Mouse (Mus musculus) liver, postnatal 0 days (tissue): ENCODE data around the gene Cmbl. TPM values are rescaled to one million over a fixed set of nuclear protein-coding genes. Genes with fewer than 3 reads are reported as not detected.
A peak's percentile ranks its signal among the peaks of the same experiment; 100 is the strongest.

Experiments used
- ATAC-seq: fragments of 200-750 bp; cut with Nextera tagmentation; 2 replicates; pipeline ENCODE4 v1.8.0; 2017; ENCODE audit warnings: mild to moderate bottlenecking, moderate library complexity
- DNase-seq: peaks from one replicate; pipeline ENCODE4 v3.0.0-alpha.2; 2016
- H3K27ac ChIP-seq: fragments of 300-500 bp; sonication (generic); 2 replicates; pipeline ENCODE4 v1.5.1; 2014; ENCODE audit warnings: antibody characterized with exemption, moderate library complexity, mild to moderate bottlenecking, low read depth
- H3K27me3 ChIP-seq: fragments of 300-500 bp; sonication (generic); 2 replicates; pipeline ENCODE4 v1.6.1; 2014; ENCODE audit warnings: low read length, control low read depth, mixed read lengths; ENCODE audit not compliant: insufficient read depth
- H3K36me3 ChIP-seq: fragments of 300-500 bp; sonication (generic); replicated peaks from 2 replicates; pipeline ENCODE4 v1.6.1; 2014; ENCODE audit warnings: mild to moderate bottlenecking, control low read depth, low read length, moderate library complexity, mixed read lengths; ENCODE audit not compliant: insufficient read depth
- H3K4me1 ChIP-seq: fragments of 300-500 bp; sonication (generic); 2 replicates; pipeline ENCODE4 v1.6.1; 2014; ENCODE audit warnings: antibody characterized with exemption, mild to moderate bottlenecking, control low read depth; ENCODE audit not compliant: insufficient read depth
- H3K4me2 ChIP-seq: fragments of 300-500 bp; sonication (generic); 2 replicates; pipeline ENCODE4 v1.6.1; 2014; ENCODE audit warnings: low read depth, mild to moderate bottlenecking, low read length, moderate library complexity, mixed read lengths
- H3K4me3 ChIP-seq: fragments of 300-500 bp; sonication (generic); 2 replicates; pipeline ENCODE4 v1.5.1; 2014; ENCODE audit warnings: low read depth, low read length
- H3K9ac ChIP-seq: fragments of 300-500 bp; sonication (generic); replicated peaks from 2 replicates; pipeline ENCODE4 v1.6.1; 2014; ENCODE audit warnings: mild to moderate bottlenecking, moderate library complexity
- H3K9me3 ChIP-seq: fragments of 300-500 bp; sonication (generic); 2 replicates; pipeline ENCODE4 v1.6.1; 2016; ENCODE audit warnings: mild to moderate bottlenecking, control low read depth, low read length, mixed read lengths
- CTCF ChIP-seq: sonication (generic); IDR thresholded peaks from 2 replicates; pipeline ENCODE4 v1.5.1; 2016; ENCODE audit warnings: antibody characterized with exemption, low read depth
- EP300 ChIP-seq: IDR thresholded peaks from 2 replicates; pipeline ENCODE4 v1.6.1; 2016; ENCODE audit warnings: antibody characterized with exemption, low read depth, mild to moderate bottlenecking
- WGBS: fragments of 180-500 bp; shearing (Covaris S2); extraction: QIAGEN DNeasy Blood & Tissue Kit; methylation state at CpG from one replicate; pipeline ENCODE4 v1.1.7; 2014; ENCODE audit not compliant: insufficient replicate concordance; 5-methylcytosine and 5-hydroxymethylcytosine counted together
- polyA plus RNA-seq: library from polyadenylated mRNA; unstranded; fragments of >200 nt; fragmentation: Nextera tagmentation; extraction: Ambion mirVana; gene quantifications from 2 replicates; pipeline ENCODE4 v1.2.1, GENCODE M21; 2015

Gene Cmbl
- polyA plus RNA-seq, 1 experiment from 2014 or later: 113 TPM

DNA sequence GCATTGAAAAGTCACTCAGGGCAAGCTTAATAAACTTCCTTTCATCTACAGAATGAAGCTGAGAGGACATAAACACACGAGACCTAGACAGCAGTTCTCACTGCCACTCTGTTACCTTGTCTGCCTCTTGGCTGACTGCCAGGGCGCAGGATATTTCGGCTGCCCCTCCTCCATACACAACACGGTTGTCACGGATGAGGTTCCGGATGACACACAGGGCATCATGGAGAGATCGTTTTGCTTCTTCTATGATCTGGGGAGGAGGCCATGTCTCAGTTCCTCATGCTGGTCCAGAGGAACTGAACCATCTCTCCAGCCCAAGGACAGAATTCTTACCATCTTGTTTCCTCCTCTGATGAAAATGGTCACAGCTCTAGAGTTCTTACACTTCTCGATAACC is 27.3 kb downstream of the Cmbl start:
- peak; percentile 16 for DNase-seq
- ATAC-seq: no peak
- WGBS: 84% methylated on average over 8 of the region's 8 CpGs
- H3K36me3 ChIP-seq: peaks cover 77% of the 10 kb centered on the region
- no peak overlapping the region for H3K9ac ChIP-seq
- no peak overlapping the region for H3K27ac ChIP-seq
- H3K9me3 ChIP-seq: no peaks in the 10 kb centered on the region
- no peak overlapping the region for H3K4me3 ChIP-seq
- no peak overlapping the region for H3K4me2 ChIP-seq
- TF ChIP-seq EP300: no peak
- TF ChIP-seq CTCF: no peak
- no peaks in the 10 kb centered on the region for H3K27me3 ChIP-seq
- H3K4me1 ChIP-seq: no peaks in the 10 kb centered on the region

DNA sequence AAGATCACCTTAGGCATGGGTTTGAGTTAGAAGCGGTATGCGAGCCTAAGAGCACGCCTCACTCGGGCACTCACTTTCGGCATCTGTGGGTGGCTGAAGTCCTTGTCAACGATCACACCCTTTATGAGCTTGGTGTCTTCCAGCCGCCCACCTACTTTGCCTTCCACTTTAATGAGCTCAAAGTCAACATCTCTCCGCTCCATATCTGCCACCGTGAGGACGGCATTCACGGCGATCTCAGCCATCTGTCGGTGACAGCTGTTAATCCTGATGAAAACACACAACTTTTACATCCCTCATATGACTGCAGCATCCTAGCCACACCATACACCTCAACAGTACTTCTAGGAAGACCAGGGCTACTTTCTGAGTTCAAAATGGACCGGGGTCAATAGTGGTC is 29.1 kb downstream of the Cmbl start:
- Histone ChIP-seq H3K4me3 (no peak overlapping the region), H3K27me3 (no peaks in the 10 kb centered on the region), H3K9me3 (no peaks in the 10 kb centered on the region), H3K36me3 (peaks cover 76% of the 10 kb centered on the region), H3K4me1 (peaks cover 5% of the 10 kb centered on the region), H3K9ac (no peak overlapping the region), H3K27ac (no peak overlapping the region), H3K4me2 (no peak overlapping the region)
- DNase-seq: no peak
- ATAC-seq: no peak
- TF ChIP-seq EP300 (no peak), CTCF (no peak)
- 85% methylated on average over 14 of the region's 14 CpGs for WGBS

DNA sequence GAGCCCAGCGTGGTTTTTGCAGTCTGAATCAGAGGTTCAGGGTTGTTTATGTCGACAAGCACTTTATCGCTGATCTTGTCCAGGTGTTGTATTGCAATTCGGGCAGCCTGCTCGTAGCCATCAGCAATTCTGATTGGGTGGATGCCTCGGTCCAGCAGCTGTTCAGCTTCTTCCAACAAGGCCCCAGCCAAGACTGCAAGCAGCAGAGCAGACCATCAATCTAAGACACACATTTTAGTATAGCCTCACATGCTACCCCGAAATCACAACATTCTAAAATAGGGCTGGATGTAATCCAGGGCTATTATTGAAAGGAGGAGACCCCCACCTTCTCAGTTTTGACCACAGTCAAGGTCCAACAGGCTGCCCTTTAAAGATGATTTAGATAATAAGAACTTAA is 30.5 kb downstream of the Cmbl start:
- ATAC-seq (no peak), DNase-seq (no peak)
- H3K27ac ChIP-seq: no peak overlapping the region
- H3K4me1 ChIP-seq: peaks cover 19% of the 10 kb centered on the region
- H3K36me3 ChIP-seq: peaks cover 64% of the 10 kb centered on the region
- WGBS: 83% methylated on average over 7 of the region's 7 CpGs
- H3K27me3 ChIP-seq: no peaks in the 10 kb centered on the region
- H3K4me3 ChIP-seq: no peak overlapping the region
- no peaks in the 10 kb centered on the region for H3K9me3 ChIP-seq
- H3K4me2 ChIP-seq: no peak overlapping the region
- no peak overlapping the region for H3K9ac ChIP-seq
- no peak for TF ChIP-seq CTCF
- no peak for TF ChIP-seq EP300

GRCm38 (mm10) chr15:31599834-31600233 is 34.6 kb downstream of the Cmbl start:
- ATAC-seq (no peak), DNase-seq (no peak)
- Histone ChIP-seq H3K36me3 (peaks cover 24% of the 10 kb centered on the region), H3K4me3 (peak overlapping the region; percentile 94; the same call in 1 of the 2 replicates), H3K4me1 (peaks cover 28% of the 10 kb centered on the region), H3K4me2 (peak overlapping the region; percentile 99), H3K27me3 (no peaks in the 10 kb centered on the region), H3K9me3 (no peaks in the 10 kb centered on the region), H3K9ac (peak overlapping the region; percentile 96), H3K27ac (no peak overlapping the region)
- WGBS: 40% methylated on average over 4 of the region's 4 CpGs
- TF ChIP-seq EP300 (no peak), CTCF (no peak)

DNA sequence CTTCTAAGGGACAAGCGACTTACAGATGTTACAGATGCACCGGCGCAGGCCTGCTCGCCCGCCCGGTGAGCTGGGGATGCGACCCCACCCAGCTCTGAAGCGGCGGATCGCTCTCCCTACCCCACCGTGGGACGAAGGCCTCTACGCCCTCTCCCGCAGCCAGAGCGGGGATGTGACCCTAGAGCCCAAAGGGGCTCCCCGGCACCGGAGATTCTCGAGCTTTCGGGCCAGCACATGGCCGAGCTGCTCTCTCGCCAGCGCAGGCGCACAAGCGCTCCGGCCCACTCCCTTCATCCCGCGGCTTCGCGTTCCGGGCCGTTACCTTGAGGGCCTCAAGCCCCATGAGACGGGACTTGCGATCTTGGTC is 36.1 kb downstream of the Cmbl start:
- H3K36me3 ChIP-seq: peaks cover 11% of the 10 kb centered on the region; the same call in 1 of the 2 replicates
- DNase-seq: no peak
- no peaks in the 10 kb centered on the region for H3K27me3 ChIP-seq
- peak overlapping the region; percentile 91 for H3K27ac ChIP-seq
- 0% methylated on average over 33 of the region's 33 CpGs for WGBS
- H3K4me2 ChIP-seq: peak overlapping the region; percentile 99
- no peaks in the 10 kb centered on the region for H3K9me3 ChIP-seq
- H3K4me3 ChIP-seq: peak overlapping the region; percentile 94
- peak; percentile 73 for ATAC-seq
- peaks cover 28% of the 10 kb centered on the region for H3K4me1 ChIP-seq
- H3K9ac ChIP-seq: peak overlapping the region; percentile 96
- no peak for TF ChIP-seq CTCF
- TF ChIP-seq EP300: no peak

DNA sequence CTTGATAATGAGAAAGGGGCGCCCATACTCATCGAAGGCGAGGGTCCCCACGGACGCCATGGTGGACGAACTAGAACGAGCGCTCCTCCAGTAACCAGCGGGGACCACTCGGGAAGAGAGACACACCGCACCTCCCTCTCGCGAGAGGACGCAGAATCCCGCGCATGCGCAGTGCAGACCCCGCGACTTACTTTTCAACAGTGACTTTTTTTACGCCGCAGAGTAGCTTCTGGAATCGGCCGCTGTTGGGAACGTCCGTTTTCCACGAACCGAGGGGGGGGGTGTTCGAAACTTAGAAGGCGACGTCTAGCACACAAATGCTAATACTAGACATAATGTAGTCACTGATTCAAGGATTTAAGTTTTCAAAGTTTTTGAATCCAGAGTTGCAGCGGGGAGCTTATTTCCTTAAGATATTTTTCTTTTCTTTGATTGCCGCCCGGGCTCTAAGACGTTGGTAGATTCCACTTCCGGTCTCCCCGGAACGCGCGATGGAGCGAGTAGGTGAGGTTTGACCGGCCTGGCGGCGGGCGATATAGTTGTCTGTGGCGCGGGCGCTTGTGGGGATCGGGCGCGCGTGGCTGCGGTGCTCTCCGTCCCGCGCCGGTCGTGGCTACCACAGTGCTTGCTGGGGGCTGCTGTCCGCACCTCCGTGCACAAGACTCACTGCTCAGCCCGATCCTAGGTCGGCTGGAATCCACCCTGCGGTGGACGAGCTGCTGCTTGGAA is 36.6 kb downstream of the Cmbl start, which contains the start of the genes Cct5 and Fam173b:
TSS of gene Cct5 (minus strand) at position 159 of the 729 bp plus-strand sequence.
TSS of gene Fam173b (plus strand) at position 207 of the 729 bp plus-strand sequence.
- no peak for TF ChIP-seq CTCF
- peak; percentile 85 for TF ChIP-seq EP300
- peak; percentile 98 for DNase-seq
- Histone ChIP-seq H3K36me3 (peaks cover 7% of the 10 kb centered on the region; the same call in 1 of the 2 replicates), H3K4me3 (peak within 1 kb of the TSS; percentile 94), H3K4me1 (peaks cover 28% of the 10 kb centered on the region), H3K27me3 (no peaks in the 10 kb centered on the region), H3K27ac (peak within 1 kb of the TSS; percentile 91), H3K9ac (peak within 1 kb of the TSS; percentile 96), H3K9me3 (no peaks in the 10 kb centered on the region), H3K4me2 (peak within 1 kb of the TSS; percentile 99)
- under 1% methylated on average over 63 of the region's 63 CpGs for WGBS
- ATAC-seq: peak; percentile 90
